Mouse (Mus musculus) monocyte, adult 2 months (primary cell): ENCODE results near the gene Ackr2.

Experiments used
- DNase-seq, 2 experiments: peaks; one replicate each; pipeline ENCODE4 v3.0.0; 2022; ENCODE audit warnings: low spot score in 2 of 2, low read depth in 1 of 2

Gene Ackr2

DNA sequence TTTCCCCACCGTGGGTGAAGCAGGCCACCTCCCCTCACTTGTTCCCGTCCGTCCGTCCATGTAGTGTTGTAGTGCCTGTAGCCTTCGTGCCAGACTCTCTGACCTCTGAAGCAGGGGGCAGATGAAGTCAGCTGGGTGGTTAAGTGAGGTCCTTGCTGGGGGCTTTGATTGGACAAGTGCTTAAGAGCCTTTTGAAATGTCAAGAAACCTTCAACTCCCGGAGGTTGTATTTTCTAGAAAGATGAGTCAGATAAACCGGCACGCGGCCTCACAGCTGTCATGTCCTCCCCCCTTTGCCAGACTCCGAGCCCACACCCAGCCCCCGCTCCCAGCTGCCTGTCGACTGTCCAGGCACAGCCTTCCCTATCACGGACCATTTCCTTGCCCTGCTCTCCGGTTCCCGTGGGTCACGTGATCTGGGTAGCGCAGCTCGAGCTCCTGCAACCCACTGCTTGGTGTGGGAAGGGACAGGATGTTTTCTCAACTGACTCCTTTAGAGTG is 7.7 kb upstream of the Ackr2 start:
- DNase-seq, result no peak

DNA sequence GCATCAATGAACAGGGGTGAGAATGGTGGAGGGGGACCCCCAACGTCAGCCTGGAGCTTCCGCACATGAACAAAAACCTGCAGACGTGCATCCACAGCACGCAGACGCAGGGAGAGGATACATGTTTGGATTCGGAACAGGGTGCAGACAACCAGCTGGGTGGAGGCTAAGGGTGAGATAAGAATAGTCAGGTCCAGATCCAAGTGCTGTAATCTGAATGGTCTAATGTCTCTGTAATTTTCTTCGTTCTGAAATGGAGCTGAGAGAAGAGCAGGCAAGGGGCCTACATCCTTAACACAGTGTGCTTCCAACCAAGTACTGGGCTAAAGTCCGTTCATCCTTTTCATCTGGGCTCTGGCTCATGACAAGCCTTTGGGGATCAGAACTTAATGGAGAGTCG is 6.9 kb upstream of the Ackr2 start:
- DNase-seq, result no peak

DNA sequence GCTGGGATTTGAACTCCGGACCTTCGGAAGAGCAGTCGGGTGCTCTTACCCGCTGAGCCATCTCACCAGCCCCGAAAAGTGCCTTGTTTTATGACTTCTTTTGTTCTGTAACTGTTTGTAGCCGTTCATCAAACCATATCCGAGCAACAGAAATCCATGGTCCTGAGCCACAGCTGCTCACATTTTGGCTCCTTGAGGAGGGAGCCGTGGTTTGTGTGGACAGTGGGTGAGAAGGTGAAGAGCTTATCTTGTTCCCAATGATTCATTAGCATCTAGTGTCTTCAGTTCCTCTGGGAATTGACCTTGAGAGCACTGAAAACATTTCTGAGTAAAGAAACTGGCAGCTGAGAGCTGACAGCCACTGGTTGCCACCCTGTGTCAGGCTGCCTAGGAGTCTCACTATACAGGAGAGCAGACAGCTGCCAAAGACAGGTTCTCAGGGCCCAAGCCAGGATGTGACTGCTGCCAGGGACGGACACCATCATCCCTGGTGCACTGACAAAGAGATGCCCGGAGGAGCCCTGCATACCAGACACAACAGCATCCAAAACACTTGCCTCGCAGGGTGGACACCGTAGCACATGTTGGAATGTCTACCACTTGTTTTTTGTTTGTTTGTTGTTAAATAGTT is 6.0 kb upstream of the Ackr2 start:
- no peak for DNase-seq

DNA sequence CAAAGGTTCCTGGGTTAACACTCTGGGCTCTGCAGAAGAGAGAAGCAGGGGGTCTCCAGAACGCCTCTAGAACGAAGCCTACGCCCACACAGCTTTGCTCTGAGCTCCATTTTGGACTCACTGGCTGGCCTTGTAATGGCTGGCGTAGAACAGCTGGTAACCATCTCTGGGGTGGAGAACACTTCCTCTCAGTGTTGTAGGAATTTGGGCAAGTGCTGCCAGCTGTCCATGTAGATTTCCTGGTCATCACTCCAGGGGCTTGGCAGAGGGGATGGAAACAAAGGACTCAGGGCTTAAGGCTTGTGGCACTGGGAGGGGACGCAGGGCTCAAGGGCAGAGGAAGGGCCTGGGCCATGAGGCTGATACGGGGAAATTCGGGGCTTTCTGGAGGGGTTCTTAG is 3.7 kb upstream of the Ackr2 start:
- DNase-seq, result no peak

DNA sequence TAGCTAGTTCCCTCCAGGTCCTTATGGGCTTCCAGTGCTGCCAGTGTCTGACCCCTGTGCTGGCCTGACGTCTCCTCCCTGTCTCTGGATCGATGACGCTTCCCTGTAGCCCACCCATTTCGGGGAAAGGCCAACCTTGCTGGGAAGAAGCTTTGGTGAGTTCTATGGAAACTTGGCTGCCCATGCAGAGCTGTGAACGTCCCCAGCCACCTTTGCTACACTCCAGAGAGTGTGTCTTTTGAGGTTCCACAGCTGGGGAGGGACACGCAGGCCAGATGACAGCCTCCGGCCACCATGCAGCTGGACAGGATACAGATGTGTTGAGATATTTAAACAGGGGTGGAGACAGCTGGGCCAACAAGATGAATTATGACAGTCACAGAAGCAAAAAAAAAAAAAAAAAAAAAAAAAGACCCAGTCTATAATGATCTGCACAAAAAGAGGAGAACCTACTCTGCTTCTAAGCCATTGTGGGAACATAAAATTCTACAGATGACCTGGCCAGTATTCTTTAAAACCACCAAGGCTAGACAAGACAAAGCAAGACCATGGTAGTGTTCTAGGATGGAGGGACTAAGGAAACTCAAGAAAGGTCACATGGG is 2.7 kb upstream of the Ackr2 start:
- DNase-seq, result no peak

DNA sequence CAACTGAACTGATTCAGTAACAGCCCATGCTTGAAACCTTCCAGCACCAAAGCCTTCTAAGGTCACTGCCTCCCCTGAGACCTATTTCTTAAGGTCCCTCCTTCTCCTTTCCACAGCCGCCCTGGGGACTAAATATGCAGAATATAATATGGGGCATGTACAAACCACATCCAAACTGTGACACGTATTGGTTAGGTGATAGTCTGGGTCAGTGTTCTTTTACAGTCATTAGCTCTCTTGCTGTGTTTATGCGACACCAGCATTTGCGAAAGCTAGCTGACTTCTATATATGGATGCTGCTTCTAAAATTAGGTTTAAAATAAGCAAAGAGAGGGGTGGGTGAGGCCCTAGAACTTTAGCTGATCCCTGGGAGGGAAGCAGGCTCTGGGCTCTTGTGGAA is 1.3 kb upstream of the Ackr2 start:
- no peak for DNase-seq

DNA sequence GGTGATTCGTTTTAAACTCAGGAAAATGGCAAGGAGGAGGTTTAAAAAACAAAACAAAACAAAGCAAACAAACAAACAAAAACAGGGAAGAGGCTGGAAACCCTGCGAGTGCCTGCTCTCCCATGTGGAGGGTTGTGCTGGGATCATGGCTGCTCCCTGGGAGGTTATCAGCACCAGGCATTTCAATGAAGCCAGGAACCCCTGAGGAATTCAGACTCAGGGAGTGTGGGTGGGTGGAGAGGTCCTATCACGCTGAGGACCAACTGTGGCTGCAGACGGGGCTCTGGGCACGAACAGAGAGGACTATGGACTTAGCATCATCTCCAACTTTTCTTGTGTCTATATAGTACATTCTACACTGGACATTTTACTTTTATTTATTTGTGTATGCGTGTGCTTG is 1.2 kb downstream of the Ackr2 start:
- DNase-seq, result no peak

DNA sequence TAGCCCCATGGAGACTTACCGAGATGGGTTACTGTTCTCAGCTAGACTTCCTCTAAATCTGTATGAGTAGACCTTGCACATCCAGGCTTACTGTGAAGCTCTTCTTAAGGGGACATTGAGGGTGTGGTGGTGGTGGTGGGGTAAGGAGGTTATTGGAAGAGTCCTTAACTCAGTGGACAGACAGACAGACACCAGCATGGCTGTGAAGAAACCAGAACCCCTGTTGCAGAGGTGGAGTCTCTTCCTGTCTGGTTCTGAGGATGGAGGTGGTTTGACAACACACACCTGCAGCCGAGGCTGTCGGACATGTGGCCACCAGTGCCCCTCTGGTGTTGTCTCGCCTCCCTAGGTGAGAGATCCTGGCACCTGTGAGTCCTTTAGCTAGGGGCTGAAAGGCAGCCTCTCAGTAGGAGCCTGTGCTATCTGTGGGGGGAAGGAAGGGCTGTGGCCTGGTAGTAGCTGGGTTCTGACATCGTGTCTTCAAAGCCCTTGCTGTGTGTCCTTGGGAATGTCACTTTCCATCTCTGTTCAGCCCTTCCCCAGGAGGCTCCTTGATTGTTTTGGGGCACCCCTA is 2.2 kb downstream of the Ackr2 start:
- DNase-seq, result no peak

DNA sequence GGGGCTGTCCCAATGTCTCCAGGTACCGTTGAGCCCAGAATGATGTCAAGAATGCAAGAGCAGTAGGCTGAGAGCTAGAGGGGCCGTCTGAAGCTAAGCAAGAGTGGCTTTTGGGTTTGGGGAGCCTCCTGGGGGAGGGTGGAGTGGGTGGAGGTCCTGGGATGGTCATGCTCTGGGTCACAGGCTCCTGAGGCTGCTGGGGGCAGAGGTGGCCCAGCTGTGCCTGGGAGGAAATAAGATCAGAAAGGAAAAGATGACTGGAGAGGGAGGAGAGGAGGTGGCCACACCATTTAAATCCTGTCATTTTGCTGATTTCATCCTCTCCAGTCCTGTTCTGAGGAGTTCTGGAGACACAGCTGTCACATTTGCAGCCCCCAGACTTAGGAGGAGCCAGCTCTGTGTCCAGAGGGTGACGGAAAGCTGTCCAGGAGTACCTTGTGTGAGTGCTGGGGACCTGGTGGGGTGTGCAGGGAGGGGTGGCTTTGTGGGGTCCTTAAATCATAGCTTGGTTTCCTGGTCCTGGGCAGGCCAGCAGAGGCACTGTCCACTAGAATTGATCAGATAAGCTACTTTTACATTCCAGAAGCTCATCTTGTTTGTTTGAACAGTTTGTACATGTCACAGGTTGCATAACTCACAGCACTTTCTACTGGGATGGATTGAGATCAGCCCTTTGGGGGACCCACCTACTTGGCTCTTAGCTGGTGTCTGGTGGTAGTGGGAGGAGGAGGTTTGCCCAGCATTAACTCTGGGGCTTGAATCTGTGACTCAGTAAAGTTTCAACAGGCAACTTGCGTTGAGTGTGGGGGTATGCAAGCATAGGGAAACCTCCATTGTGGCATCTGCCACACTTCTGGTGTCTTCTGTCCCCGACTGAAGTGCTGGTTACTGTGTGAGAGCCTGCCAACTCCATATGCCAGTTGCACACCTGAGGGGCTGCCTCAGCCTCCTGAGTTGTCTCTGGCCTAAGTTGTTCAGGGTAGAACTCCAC is 3.9 kb downstream of the Ackr2 start:
- DNase-seq, result no peak

DNA sequence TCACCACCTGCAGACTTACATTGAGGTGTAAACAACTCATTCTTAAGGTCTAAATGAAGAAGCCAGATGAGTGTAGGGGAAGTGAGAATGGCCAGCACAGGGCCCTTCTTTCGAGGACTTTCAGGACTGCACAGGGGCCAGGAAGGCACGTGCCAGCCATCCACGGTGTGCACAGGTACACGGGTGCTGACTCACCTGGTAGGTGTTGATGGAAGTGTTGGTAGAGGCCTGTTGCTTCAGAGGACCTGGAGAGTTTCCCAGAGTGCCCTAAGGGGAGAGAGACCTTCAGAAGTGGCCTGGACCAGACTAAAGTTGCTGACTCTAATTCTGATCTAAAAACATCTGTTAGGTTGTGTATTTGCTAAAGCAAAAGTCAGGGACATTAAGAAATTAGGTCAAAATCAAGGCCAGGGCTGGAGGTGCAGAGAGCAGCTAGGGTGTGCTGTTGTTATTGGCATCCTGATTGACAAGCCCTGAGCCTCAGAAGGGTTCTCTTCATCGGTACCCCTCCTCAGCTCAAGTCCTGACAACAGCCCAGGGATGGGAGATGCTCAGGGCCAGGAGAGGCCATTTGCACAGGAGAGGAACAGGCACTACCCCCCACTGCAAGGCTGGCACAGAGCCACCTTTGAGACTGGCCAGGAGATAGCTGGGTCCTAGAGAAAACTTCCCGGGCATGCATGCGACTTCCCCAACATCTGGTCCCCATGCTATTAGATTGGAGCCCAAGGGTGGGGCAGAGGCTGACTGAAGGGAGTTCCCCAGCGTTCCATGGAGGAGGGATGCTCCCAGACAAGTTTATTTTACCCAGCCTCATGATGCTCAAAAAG is 5.5 kb downstream of the Ackr2 start:
- no peak for DNase-seq

DNA sequence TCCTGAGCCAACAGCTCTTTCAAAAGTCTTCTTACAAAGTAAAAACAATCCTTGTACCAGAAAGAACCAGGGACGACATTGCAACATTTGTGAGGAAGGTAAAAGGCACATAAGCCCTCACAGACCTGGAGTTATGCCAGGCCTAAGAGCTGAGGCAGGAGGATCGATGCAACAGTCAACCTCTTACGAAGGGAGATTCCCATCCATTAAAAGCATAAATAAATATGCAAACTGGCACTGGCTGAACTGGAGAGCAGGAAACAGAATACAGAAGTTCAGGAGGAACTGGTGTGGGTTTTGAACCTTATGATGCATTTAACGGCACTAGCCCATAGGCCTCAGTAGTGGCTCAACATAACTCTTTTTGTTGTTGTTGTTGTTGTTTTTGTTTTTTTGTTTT is 6.2 kb downstream of the Ackr2 start:
- no peak for DNase-seq

DNA sequence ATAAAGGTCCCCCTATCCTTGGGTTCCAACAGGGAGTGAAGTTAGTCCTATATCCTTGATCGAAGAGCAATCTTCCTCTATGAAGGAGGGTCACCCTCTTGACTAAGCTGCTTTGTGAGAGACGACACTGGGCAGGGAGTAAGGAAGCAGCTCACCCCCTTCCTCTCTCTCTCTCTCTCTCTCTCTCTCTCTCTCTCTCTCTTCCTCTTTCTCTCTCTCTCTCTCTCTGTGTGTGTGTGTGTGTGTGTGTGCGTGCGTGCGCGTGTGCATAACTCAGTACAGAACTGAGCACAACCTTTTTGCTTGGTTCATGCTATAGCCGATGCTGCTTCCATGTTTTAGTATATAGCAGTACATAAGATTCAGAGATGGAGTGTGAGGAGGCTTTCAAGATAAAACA is 6.8 kb downstream of the Ackr2 start:
- DNase-seq, result no peak

DNA sequence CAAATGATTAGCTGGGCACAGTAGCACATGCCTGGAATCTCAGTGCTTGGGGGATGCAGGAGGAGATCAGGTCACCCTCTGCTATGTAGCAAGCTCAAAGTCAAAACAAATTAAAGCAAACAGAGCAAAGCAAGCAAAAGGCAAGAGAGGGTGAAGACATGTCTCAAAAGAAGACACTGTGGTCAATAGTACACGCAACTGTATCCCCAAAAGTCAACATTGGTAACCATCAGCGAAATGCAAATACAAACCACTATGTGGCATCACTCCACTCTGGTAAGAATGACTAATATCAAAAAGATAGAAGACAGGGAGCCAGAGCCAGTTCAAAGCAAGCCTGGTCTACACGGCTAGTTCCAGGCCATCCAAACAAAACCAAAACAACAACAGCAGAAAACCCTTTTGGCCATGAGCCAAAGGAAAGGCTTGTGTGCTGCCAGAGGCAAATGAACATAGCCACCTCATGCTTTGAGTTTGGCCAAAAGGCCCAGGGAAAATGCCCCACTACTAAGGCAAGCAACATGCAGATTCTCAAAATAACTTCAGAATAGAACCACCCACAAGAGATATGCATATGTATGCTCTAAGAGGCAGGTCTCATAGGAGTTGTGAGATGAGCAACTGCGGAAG is 7.5 kb downstream of the Ackr2 start:
- DNase-seq, result no peak

DNA sequence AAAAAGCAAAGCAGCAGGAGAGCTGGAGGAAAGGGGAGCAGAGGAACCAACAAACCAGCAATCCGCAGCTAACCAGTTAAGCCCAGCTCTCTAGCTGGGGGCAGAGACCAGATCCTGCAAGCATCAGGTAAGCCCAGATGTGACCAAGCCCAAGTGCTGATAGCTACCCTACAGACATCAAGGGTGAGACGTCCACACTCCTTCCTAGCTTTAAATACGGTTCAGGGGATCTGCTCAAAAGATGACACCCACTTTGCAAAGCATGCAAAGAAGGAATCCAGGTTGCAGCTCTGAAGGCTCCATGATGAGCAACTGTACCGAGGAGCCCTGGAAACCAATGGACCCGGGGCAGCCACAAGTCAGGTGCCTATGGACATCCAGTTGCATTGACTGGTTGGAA is 8.3 kb downstream of the Ackr2 start:
- no peak for DNase-seq

DNA sequence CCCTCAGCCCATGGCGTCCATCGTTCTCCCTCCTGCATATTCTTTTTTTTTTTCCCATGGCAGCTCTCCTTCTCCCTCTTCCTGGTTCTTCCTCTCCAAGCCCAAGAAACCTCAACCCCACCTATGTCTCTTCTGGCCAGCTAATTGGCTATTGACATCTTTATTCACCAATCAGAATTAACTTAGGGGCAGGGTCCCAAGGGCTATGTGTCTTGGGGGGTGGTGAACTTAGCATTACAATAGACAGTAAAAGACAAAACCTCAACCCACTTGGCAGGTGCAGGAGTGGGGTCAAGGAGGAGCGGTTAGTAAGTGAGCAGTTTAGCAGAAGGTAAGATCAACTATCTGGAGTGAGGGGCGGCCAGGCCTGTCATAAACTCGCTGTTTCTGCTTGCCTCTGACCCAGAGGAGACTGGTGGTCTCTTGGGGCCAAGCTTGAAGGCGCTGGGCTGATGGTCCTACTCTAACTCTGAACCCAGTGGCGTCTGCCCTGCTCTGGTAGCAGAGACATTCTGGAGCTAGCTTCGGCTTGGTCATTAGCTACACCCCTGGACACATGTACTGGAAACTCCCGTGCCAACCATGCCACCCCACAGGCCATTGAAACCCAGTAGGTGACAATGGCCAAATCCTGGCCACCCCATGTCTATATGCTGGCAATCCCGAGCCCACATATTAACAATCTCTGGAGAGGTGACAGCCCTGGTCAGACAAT is 9.4 kb downstream of the Ackr2 start:
- no peak for DNase-seq

DNA sequence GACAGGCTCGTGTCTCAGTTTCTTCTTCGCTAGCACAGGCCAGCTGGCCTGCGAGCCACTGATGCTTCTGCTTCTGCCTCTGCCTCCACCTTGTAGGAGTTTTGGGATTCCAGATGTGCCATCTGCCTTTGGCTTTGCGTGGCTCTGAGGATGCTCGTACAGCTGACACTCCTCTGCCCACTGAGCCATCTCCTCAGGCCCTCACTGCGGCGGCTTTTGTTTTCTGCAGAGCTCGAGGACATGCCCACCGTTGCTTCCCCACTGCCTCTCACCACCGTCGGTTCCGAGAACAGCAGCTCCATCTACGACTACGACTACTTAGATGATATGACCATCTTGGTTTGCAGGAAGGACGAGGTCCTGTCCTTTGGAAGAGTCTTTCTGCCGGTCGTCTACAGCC is 10.2 kb downstream of the Ackr2 start:
- DNase-seq, result no peak

DNA sequence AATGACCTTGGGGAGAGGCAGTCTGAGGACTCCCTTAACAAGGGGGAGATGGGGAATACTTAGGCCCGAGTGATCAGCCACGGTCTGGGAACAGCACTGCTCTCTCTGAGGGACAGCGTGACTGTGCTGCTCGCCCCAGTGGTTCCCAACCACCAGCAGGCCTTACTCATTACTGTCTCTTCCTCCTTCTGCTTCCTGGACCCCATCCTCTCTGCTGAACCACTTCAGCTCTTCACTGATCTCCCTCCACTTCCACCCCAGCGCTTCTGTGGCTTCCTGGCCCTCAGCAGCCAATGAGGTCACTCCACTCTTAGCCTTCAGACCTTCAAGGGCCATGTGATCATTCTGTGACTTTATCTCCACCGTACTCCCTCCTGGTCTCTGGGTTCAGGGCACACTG is 11.5 kb downstream of the Ackr2 start:
- no peak for DNase-seq

DNA sequence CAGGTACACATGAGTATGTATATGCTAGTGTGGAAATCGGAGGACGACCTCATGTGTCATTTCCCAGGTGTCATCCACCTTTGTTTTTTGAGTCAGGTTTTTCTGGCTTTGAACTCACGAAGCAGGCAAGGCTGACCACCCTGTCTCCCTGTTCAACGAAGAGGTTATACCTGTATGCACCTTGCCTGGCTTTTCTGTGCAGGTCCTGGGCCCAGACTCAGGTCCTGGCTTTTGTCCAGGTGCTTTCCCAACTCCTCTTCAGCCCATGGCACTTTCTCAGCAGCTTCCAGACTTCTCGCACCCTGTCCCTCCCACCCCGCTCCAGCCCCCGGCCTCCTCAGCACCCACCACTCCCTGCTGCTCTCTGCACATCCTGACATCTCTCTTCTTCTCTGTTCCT is 13.0 kb downstream of the Ackr2 start:
- no peak for DNase-seq

DNA sequence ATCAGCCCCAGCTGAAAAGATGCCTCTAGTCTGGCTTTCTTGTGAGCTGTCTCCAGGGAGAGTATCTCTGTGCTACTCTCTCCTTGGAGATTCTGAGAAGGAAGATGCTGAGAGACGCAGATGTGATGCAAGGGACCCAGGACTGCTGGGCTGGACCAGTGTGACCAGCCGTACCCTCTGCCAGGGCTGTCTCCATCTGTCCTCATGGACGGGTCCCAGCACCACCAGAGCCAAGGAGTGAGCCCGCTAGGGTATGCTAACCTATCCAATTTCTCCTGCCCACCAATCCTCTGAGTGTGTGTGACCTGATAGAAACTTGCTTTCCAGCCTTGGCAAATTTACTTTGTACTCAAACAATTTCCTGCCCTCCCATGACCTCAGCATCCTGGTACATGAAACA is 14.6 kb downstream of the Ackr2 start:
- DNase-seq, result no peak
